Mouse (Mus musculus) C2C12 (cell line): ENCODE measurements around the gene Brsk1.

Source experiments
- CEBPB ChIP-seq: IDR thresholded peaks from one replicate; pipeline ENCODE4 v1.6.1; 2011; ENCODE audit warnings: low read depth, mild to moderate bottlenecking, control low read depth, moderate library complexity
- CTCF ChIP-seq: IDR thresholded peaks from one replicate; pipeline ENCODE4 v1.5.1; 2011; ENCODE audit not compliant: control insufficient read depth, insufficient read depth, insufficient read length
- MYOG ChIP-seq: IDR thresholded peaks from one replicate; pipeline ENCODE4 v1.6.1; 2011; ENCODE audit not compliant: control insufficient read depth, insufficient read length; ENCODE audit errors: extremely low read depth
- USF1 ChIP-seq: IDR thresholded peaks from one replicate; pipeline ENCODE4 v1.6.1; 2011; ENCODE audit warnings: low read depth, mild to moderate bottlenecking, control low read depth, moderate library complexity

- TF ChIP-seq CTCF: no peak
- TF ChIP-seq USF1: no peak
- TF ChIP-seq CEBPB: no peak
- TF ChIP-seq MYOG: no peak
Observed at GRCm38 (mm10) chr7:4702334-4702733, 11.9 kb downstream of the Brsk1 start.
